Mouse (Mus musculus) heart, adult 2 months (tissue): ENCODE data around the gene Gsg1l.

ENCODE experiments used
- CTCF ChIP-seq: fragments of 200-600 bp; IDR thresholded peaks from 2 replicates; pipeline ENCODE4 v1.8.1; 2022; ENCODE audit warnings: antibody characterized with exemption, mild to moderate bottlenecking, moderate library complexity
- EP300 ChIP-seq: fragments of 200-500 bp; IDR thresholded peaks from 2 replicates; pipeline ENCODE4 v1.6.1; 2011; ENCODE audit warnings: low read depth, low read length, control low read depth; ENCODE audit not compliant: insufficient read depth
- POLR2A ChIP-seq: fragments of 200-500 bp; IDR thresholded peaks from 2 replicates; pipeline ENCODE4 v1.6.1; 2011; ENCODE audit warnings: mild to moderate bottlenecking, low read depth, low read length, control low read depth; ENCODE audit not compliant: insufficient read depth

DNA sequence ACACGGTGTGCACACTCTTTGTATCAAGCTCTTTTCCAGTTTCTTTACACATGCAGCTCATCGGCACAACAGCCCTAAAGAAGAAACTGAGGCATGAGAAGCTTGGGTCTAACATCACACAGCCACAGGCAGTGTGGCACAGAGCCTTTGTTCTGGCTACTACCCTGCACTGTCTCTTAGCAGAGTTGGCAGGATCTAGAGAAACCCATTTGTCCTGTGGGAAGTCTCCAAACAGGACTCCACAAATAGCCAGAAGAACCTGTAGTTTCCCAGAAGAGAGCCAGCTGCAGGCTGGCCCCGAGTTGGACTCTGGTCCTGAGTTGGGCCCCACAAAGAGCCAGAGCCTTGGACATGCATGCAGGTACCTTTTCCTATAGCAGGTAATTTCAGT lies 49.9 kb downstream of the Gsg1l start:
- TF ChIP-seq POLR2A (no peak), CTCF (no peak), EP300 (no peak)
